Mouse (Mus musculus) frontal cortex, postnatal 25 days (tissue): ENCODE data around the gene Gm11168.
"Not testable (repeated sequence)": the region's sequence is repeated elsewhere in the genome, so short reads cannot be mapped to it uniquely, and the experiment has no call there.

Source experiments
- DNase-seq, 2 experiments: peaks; one replicate each; pipeline ENCODE4 v3.0.0; 2022; ENCODE audit warnings: low spot score in 2 of 2

Gene Gm11168

DNA sequence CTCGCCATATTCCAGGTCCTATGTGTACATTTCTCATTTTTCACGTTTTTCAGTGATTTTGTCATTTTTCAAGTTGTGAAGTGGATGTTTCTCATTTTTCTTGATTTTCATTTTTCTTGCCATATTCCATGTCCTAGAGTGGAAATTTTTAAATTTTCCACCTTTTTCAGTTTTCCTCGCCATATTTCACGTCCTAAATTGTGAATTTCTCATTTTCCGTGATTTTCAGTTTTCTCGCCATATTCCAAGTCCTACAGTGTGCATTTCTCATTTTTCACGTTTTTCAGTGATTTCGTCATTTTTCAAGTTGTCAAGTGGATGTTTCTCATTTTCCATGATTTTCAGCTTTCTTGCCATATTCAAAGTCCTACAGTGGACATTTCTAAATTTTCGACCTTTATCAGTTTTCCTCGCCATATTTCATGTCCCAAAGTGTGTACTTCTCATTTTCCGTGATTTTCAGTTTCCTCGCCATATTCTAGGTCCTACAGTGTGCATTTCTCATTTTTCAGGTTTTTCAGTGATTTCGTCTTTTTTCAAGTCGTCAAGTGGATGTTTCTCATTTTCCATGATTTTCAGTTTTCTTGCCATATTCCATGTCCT is at the start of gene Gm11168:
Gene Gm11168 (plus strand): TSS at position 553 of the 603 bp plus-strand sequence.
- DNase-seq: not testable (repeated sequence)

DNA sequence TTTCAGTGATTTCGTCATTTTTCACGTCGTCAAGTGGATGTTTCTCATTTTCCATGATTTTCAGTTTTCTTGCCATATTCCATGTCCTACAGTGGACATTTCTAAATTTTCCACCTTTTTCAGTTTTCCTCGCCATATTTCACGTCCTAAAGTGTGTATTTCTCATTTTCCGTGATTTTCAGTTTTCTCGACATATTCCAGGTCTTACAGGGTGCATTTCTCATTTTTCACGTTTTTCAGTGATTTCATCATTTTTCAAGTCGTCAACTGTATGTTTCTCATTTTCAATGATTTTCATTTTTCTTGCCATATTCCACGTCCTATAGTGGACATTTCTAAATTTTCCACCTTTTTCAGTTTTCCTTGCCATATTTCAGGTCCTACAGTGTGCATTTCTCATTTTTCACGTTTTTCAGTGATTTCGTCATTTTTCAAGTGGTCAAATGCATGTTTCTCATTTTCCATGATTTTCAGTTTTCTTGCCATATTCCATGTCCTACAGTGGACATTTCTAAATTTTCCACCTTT is 2.6 kb upstream of the Gm11168 start, which contains the start of gene Gm10722:
Gene Gm10722 (plus strand): TSS at position 478 of the 528 bp plus-strand sequence.
- DNase-seq: peak in 1 of 2 experiments; percentile 58

DNA sequence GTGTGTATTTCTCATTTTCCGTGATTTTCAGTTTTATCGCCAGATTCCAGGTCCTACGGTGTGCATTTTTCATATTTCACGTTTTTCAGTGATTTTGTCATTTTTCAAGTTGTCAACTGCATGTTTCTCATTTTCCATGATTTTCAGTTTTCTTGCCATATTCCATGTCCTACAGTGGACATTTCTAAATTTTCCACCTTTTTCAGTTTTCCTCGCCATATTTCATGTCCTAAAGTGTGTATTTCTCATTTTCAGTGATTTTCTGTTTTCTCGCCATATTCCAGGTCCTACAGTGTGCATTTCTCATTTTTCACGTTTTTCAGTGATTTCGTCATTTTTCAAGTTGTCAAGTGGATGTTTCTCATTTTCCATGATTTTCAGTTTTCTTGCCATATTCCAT is 2.1 kb upstream of the Gm11168 start:
- DNase-seq: peak in 1 of 2 experiments; percentile 73

- DNase-seq: peak; percentile 99 to 100
Measured at GRCm38 (mm10) chr9:3001948-3002659, 1.0 kb upstream of the Gm11168 start.

DNA sequence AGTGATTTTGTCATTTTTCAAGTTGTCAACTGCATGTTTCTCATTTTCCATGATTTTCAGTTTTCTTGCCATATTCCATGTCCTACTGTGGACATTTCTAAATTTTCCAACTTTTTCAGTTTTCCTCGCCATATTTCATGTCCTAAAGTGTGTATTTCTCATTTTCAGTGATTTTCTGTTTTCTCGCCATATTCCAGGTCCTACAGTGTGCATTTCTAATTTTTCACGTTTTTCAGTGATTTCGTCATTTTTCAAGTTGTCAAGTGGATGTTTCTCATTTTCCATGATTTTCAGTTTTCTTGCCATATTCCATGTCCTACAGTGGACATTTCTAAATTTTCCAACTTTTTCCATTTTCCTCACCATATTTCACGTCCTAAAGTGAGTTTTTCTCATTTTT is 3.0 kb downstream of the Gm11168 start:
- not testable (repeated sequence) for DNase-seq

GRCm38 (mm10) chr9:3006636-3007035 is 3.5 kb downstream of the Gm11168 start:
- DNase-seq: peak; percentile 100

DNA sequence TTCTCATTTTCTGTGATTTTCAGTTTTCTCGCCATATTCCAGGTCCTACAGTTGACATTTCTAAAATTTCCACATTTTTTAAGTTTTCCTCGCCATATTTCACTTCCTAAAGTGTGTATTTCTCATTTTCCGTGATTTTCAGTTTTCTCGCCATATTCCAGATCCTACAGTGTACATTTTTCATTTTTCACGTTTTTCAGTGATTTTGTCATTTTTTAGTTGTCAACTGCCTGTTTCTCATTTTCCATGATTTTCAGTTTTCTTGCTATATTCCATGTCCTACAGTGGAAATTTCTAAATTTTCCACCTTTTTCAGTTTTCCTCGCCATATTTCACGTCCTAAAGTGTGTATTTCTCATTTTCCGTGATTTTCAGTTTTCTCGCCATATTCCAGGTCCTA is 4.1 kb downstream of the Gm11168 start:
- not testable (repeated sequence) for DNase-seq

DNA sequence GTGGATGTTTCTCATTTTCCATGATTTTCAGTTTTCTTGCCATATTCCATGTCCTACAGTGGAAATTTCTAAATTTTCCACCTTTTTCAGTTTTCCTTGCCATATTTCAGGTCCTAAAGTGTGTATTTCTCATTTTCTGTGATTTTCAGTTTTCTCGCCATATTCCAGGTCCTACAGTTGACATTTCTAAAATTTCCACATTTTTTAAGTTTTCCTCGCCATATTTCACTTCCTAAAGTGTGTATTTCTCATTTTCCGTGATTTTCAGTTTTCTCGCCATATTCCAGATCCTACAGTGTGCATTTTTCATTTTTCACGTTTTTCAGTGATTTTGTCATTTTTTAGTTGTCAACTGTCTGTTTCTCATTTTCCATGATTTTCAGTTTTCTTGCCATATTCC is 6.2 kb downstream of the Gm11168 start:
- DNase-seq: not testable (repeated sequence)

- DNase-seq: not testable (repeated sequence)
Measured at GRCm38 (mm10) chr9:3012054-3012621, 9.0 kb downstream of the Gm11168 start.

- not testable (repeated sequence) for DNase-seq
Measured at GRCm38 (mm10) chr9:3012733-3013279, 9.7 kb downstream of the Gm11168 start, which contains the start of gene Gm10721. Gm10721 (plus strand) TSS chr9:3013140.

GRCm38 (mm10) chr9:3015354-3015753 is 12.2 kb downstream of the Gm11168 start, which contains the start of gene Gm10720:
Gm10720 (plus strand) TSS chr9:3015654.
- DNase-seq: not testable (repeated sequence)

- DNase-seq: peak in 1 of 2 experiments; percentile 20
Measured at GRCm38 (mm10) chr9:3015896-3016295, 12.8 kb downstream of the Gm11168 start.

GRCm38 (mm10) chr9:3017108-3017507 is 14.0 kb downstream of the Gm11168 start, which contains the start of gene Gm10719:
Gm10719 (plus strand) TSS chr9:3017408.
- DNase-seq: not testable (repeated sequence)

DNA sequence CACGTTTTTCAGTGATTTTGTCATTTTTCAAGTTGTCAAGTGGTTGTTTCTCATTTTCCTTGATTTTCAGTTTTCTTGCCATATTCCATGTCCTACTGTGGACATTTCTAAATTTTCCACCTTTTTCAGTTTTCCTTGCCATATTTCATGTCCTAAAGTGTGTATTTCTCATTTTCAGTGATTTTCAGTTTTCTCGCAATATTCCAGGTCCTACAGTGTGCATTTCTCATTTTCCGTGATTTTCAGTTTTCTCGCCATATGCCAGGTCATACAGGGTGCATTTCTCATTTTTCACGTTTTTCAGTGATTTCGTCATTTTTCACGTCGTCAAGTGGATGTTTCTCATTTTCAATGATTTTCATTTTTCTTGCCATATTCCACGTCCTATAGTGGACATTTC is 15.8 kb downstream of the Gm11168 start:
- DNase-seq: peak; percentile 84 to 93

DNA sequence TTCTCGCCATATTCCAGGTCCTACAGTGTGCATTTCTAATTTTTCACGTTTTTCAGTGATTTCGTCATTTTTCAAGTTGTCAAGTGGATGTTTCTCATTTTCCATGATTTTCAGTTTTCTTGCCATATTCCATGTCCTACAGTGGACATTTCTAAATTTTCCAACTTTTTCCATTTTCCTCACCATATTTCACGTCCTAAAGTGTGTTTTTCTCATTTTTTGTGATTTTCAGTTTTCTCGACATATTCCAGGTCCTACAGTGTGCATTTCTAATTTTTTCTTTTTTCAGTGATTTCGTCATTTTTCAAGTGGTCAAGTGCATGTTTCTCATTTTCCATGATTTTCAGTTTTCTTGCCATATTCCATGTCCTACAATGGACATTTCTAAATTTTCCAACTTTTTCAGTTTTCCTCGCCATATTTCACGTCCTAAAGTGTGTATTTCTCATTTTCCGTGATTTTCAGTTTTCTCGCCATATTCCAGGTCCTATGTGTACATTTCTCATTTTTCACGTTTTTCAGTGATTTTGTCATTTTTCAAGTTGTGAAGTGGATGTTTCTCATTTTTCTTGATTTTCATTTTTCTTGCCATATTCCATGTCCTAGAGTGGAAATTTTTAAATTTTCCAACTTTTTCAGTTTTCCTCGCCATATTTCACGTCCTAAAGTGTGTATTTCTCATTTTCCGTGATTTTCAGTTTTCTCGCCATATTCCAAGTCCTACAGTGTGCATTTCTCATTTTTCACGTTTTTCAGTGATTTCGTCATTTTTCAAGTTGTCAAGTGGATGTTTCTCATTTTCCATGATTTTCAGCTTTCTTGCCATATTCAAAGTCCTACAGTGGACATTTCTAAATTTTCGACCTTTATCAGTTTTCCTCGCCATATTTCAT is 16.9 kb downstream of the Gm11168 start:
- DNase-seq: peak; percentile 41 to 96

GRCm38 (mm10) chr9:3022316-3023008 is 19.3 kb downstream of the Gm11168 start:
- DNase-seq: peak; percentile 34 to 99

DNA sequence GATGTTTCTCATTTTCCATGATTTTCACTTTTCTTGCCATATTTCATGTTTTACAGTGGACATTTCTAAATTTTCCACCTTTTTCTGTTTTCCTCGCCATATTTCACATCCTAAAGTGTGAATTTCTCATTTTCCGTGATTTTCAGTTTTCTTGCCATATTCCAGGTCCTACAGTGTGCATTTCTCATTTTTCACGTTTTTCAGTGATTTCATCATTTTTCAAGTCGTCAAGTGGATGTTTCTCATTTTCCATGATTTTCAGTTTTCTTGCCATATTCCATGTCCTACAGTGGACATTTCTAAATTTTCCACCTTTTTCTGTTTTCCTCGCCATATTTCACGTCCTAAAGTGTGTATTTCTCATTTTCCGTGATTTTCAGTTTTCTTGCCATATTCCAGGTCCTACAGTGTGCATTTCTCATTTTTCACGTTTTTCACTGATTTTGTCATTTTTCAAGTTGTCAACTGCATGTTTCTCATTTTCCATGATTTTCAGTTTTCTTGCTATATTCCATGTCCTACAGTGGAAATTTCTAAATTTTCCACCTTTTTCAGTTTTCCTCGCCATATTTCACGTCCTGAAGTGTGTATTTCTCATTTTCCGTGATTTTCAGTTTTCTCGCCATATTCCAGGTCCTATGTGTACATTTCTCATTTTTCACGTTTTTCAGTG is 20.3 kb downstream of the Gm11168 start, which contains the start of gene Gm10718:
Gene Gm10718 (plus strand): TSS at position 236 of the 673 bp plus-strand sequence.
- peak; percentile 42 to 85 for DNase-seq

- peak; percentile 100 for DNase-seq
Measured at GRCm38 (mm10) chr9:3023985-3024648, 21.0 kb downstream of the Gm11168 start.

- peak; percentile 7 to 74 for DNase-seq
Measured at GRCm38 (mm10) chr9:3024912-3025467, 21.8 kb downstream of the Gm11168 start, which contains the start of gene Gm10717. Gm10717 (plus strand) TSS chr9:3025417.
